Mouse (Mus musculus) heart, adult 11 months (tissue): ENCODE results near the gene Lrrn2.

Experiments
- DNase-seq: peaks from one replicate; pipeline ENCODE4 v3.0.0; 2022

The Lrrn2 gene

GRCm38 (mm10) chr1:132932421-132932820 lies 52.3 kb downstream of the Lrrn2 start:
- DNase-seq, result no peak

DNA sequence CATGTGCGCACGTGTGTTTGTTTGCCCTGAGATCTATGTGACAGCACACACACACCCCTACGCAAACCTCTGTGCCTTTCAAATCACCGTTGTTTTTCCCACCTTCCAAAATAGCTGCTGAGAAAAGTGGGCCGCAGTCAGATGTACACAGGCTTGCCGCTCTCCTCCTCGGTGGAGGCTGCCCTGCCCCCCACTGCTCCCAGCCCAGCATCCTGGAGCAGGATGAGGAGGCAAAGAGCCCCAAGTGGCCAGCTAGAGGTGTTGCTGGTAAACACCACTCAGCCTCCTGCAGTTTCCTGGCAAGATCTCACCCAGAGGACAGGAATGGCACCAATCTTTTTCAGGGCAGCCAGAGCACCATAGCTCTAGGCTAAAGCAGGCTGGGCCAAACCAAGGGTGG lies 54.8 kb downstream of the Lrrn2 start:
- no peak for DNase-seq

GRCm38 (mm10) chr1:132937296-132938030 lies 57.4 kb downstream of the Lrrn2 start:
- DNase-seq, result no peak

GRCm38 (mm10) chr1:132938975-132939374 lies 58.9 kb downstream of the Lrrn2 start:
- no peak for DNase-seq

GRCm38 (mm10) chr1:132945826-132946225 lies 65.8 kb downstream of the Lrrn2 start:
- DNase-seq, result no peak

- no peak for DNase-seq
Observed at GRCm38 (mm10) chr1:132947811-132948210, 67.7 kb downstream of the Lrrn2 start.

GRCm38 (mm10) chr1:132956809-132957208 lies 76.7 kb downstream of the Lrrn2 start:
- DNase-seq, result no peak

- DNase-seq, result no peak
Observed at GRCm38 (mm10) chr1:132961751-132962150, 81.7 kb downstream of the Lrrn2 start.

DNA sequence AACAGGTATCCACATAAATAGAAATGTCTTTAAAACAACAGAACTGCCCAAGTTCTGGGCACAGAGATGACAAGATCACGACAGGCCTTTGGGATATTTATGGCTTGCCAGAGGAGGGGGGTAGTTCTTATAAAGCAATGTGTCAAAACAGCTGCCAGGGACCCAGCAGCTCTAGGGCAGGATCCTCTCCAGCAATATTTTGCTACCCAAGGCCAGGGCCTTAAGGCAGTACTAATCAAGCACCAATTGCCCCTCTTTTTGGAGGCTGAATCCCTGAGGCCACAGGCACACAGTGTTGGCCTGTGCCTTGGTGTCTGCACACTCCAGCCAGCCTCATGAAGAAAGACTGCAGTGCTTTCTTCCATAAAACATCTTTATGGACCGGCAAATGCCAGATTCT lies 84.0 kb downstream of the Lrrn2 start:
- DNase-seq, result no peak

DNA sequence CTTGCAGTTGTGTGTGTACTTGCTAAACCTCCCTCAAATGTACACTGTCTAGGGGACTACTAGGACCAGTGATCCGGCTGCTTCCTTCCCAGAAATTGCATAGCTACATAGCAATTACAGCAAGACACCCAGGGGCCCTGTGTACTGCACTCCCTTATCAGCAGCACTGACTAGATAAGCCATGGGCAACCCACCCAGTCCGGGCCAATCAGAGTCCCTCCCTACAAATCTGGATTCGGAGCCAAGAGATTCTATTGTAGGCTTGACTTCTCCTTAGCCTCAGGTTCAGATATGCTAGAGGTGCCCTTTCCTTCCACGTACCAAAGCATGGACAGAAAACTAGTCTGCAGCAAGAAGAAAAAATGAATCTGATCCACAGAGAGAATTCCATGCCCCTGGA lies 84.6 kb downstream of the Lrrn2 start:
- no peak for DNase-seq

DNA sequence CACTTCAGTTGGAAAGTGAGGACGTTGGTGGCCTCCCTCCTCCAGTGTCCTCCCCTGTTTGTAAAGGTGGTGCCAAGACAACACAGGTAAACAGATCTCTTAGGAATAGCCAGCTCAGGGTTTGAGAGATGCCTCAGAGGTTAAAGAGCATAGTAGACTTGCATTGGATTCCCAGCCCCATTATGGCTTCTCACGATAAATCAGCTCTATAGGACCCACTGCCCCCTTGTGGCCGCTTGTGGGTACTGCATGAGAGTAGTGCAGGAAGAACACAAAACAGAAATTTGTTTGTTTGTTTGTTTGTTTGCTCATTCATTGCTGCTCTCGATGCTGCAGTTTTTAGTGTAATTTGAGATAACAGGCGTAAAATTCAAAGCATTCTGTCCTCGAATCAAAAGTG lies 88.6 kb downstream of the Lrrn2 start:
- DNase-seq, result no peak

DNA sequence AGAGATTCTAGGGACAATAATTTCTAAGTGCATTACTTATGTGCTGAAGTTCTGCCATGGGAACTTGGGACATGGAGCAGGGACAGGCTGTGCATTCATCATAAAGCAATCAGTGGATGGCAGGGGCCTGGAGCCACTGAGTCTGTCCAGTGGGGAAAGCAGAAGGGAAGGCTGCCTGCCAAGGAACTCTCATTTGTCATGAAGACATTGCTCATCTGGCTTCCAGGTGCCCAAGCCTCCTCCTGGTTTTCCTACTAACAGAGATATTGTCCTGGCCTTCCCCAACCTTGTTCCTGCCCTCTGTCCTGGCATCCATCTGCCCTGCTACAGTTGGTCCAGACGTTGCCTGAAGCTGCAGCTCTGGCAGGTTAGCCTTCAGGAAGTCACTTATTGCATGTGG lies 97.3 kb downstream of the Lrrn2 start:
- no peak for DNase-seq

DNA sequence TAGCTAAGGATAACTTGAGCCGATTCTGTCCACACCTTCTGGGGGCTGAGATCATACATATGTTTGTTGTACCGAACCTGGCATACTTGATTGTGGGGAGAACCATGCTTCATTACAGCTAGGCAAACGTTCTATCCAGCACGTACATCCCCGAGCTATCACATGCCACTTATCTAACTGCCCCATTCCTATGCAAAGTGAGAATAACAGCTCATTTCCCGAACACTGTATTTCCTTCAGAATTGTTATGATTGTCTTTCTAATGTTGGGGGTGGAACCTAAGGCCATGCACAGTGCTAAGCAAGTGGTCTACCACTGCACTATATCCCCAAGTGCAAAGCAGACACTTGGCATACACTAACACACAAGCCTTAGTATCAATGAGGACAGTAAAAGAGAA lies 101.2 kb downstream of the Lrrn2 start:
- no peak for DNase-seq

GRCm38 (mm10) chr1:132982728-132983127 lies 102.7 kb downstream of the Lrrn2 start:
- peak; percentile 79 for DNase-seq

- DNase-seq, result peak; percentile 69
Observed at GRCm38 (mm10) chr1:132988556-132989459, 108.7 kb downstream of the Lrrn2 start.
